18 mouse cellular contexts compared by ENCODE assay signal in genomic region chr17:42049779-42050515, GRCm38 (mm10).
DNase-seq lines count a peak whose midpoint lies in the region; ATAC-seq lines count a peak whose summit lies in the region.
"Had no signal": no experiment of that assay in that cellular context is flagged by ENCODE, and none has a peak within 500 bp of the region (broad histone marks: within the 10 kb centered on the region; RNA-seq: fewer than 3 reads in every experiment).

No protein-coding gene starts in this region.

- no peak for DNase-seq in kidney, postnatal 25 days
- no peak for DNase-seq in neural tube, embryonic 10.5 days (ENCODE audit: extremely low spot score, low spot score)
- no peak for DNase-seq in gastrocnemius, adult 18-20 months (ENCODE audit: low spot score)
- DNase-seq: adrenal gland, postnatal 10 days; cerebellum, adult 8-10 months; gastrocnemius, postnatal 10 days; heart, postnatal 10 days; kidney, postnatal 4 days; lung, postnatal 10 days had no signal

- H3K4me2 ChIP-seq in kidney, embryonic 14.5 days (replicated peaks; ENCODE audit: low read depth, low read length), result no peak overlapping the region
- no peak overlapping the region for H3K4me2 ChIP-seq in neural tube, embryonic 13.5 days
- no peak overlapping the region for H3K4me2 ChIP-seq in forebrain, embryonic 16.5 days (ENCODE audit: low read length)
- H3K4me2 ChIP-seq: liver, embryonic 15.5 days; neural tube, embryonic 12.5 days had no signal

- H3K36me3 ChIP-seq in kidney, embryonic 14.5 days (ENCODE audit: control insufficient read depth, insufficient read depth, low read length), result no peaks in the 10 kb centered on the region
- no peaks in the 10 kb centered on the region for H3K36me3 ChIP-seq in neural tube, embryonic 13.5 days
- H3K36me3 ChIP-seq in forebrain, embryonic 16.5 days (ENCODE audit: control insufficient read depth, insufficient read depth), result no peaks in the 10 kb centered on the region
- H3K36me3 ChIP-seq: G1E; liver, embryonic 15.5 days; neural tube, embryonic 12.5 days had no signal

- no peak overlapping the region for H3K4me3 ChIP-seq in kidney, embryonic 14.5 days (ENCODE audit: low read length)
- H3K4me3 ChIP-seq in neural tube, embryonic 13.5 days, result no peak overlapping the region
- no peak overlapping the region for H3K4me3 ChIP-seq in forebrain, embryonic 16.5 days (replicated peaks; ENCODE audit: low read length)
- H3K4me3 ChIP-seq: liver, embryonic 15.5 days; megakaryocyte, embryonic 14.5 days; neural tube, embryonic 12.5 days had no signal

- no peaks in the 10 kb centered on the region for H3K9me3 ChIP-seq in kidney, embryonic 14.5 days (ENCODE audit: control insufficient read depth, low read length)
- H3K9me3 ChIP-seq in neural tube, embryonic 13.5 days, result no peaks in the 10 kb centered on the region
- H3K9me3 ChIP-seq in forebrain, embryonic 16.5 days (ENCODE audit: control insufficient read depth, low read length), result no peaks in the 10 kb centered on the region
- H3K9me3 ChIP-seq: liver, embryonic 15.5 days; neural tube, embryonic 12.5 days had no signal

- H3K4me1 ChIP-seq in kidney, embryonic 14.5 days (ENCODE audit: control insufficient read depth, insufficient read depth, low read length), result no peaks in the 10 kb centered on the region
- no peaks in the 10 kb centered on the region for H3K4me1 ChIP-seq in neural tube, embryonic 13.5 days (replicated peaks)
- H3K4me1 ChIP-seq in forebrain, embryonic 16.5 days (replicated peaks; ENCODE audit: control insufficient read depth, insufficient read depth, low read length), result no peaks in the 10 kb centered on the region
- H3K4me1 ChIP-seq: liver, embryonic 15.5 days; megakaryocyte, embryonic 14.5 days; neural tube, embryonic 12.5 days had no signal

- ATAC-seq in kidney, embryonic 14.5 days (ENCODE audit: low FRiP score, low TSS enrichment), result peak; percentile 55; the same call in 1 of the 2 replicates
- 0 out of 2 replicates have a peak, but pooled peaks have one; percentile 40 for ATAC-seq in neural tube, embryonic 13.5 days (ENCODE audit: low read depth)
- peak; percentile 33; the same call in 1 of the 2 replicates for ATAC-seq in forebrain, embryonic 16.5 days
- no peak for ATAC-seq in frontal cortex, adult (ENCODE audit: low TSS enrichment)
- ATAC-seq: intestine, embryonic 16.5 days had no signal

- no peaks in the 10 kb centered on the region for H3K27me3 ChIP-seq in kidney, embryonic 14.5 days (ENCODE audit: control insufficient read depth, insufficient read depth, low read length)
- no peaks in the 10 kb centered on the region for H3K27me3 ChIP-seq in neural tube, embryonic 13.5 days
- H3K27me3 ChIP-seq in forebrain, embryonic 16.5 days (replicated peaks; ENCODE audit: control insufficient read depth, insufficient read depth, low read length), result no peaks in the 10 kb centered on the region
- H3K27me3 ChIP-seq: liver, embryonic 15.5 days; megakaryocyte, embryonic 14.5 days; neural tube, embryonic 12.5 days had no signal

- H3K9ac ChIP-seq in kidney, embryonic 14.5 days (ENCODE audit: low read depth, low read length), result no peak overlapping the region
- H3K9ac ChIP-seq in neural tube, embryonic 13.5 days, result no peak overlapping the region
- no peak overlapping the region for H3K9ac ChIP-seq in forebrain, embryonic 16.5 days (replicated peaks; ENCODE audit: low read depth, low read length)
- H3K9ac ChIP-seq: liver, embryonic 15.5 days; neural tube, embryonic 12.5 days had no signal

- 68% methylated on average over 5 of the region's 5 CpGs for WGBS in kidney, embryonic 14.5 days
- 84% methylated on average over 5 of the region's 5 CpGs for WGBS in neural tube, embryonic 13.5 days
- WGBS in forebrain, embryonic 16.5 days, result 82% methylated on average over 5 of the region's 5 CpGs

- no peak overlapping the region for H3K27ac ChIP-seq in kidney, embryonic 14.5 days (ENCODE audit: low read depth, low read length)
- H3K27ac ChIP-seq in neural tube, embryonic 13.5 days (replicated peaks), result no peak overlapping the region
- no peak overlapping the region for H3K27ac ChIP-seq in forebrain, embryonic 16.5 days (ENCODE audit: low read length)
- H3K27ac ChIP-seq: liver, embryonic 15.5 days; neural tube, embryonic 12.5 days had no signal
